Mouse (Mus musculus): ENCODE measurements around the gene Srrm2. TPM values are rescaled to one million over a fixed set of nuclear protein-coding genes. Genes with fewer than 3 reads are reported as not detected.
A peak's percentile ranks its signal among the peaks of the same experiment; 100 is the strongest.

The Srrm2 gene
- polyA plus RNA-seq, 1 experiment from 2014 or later: 314 TPM

DNA sequence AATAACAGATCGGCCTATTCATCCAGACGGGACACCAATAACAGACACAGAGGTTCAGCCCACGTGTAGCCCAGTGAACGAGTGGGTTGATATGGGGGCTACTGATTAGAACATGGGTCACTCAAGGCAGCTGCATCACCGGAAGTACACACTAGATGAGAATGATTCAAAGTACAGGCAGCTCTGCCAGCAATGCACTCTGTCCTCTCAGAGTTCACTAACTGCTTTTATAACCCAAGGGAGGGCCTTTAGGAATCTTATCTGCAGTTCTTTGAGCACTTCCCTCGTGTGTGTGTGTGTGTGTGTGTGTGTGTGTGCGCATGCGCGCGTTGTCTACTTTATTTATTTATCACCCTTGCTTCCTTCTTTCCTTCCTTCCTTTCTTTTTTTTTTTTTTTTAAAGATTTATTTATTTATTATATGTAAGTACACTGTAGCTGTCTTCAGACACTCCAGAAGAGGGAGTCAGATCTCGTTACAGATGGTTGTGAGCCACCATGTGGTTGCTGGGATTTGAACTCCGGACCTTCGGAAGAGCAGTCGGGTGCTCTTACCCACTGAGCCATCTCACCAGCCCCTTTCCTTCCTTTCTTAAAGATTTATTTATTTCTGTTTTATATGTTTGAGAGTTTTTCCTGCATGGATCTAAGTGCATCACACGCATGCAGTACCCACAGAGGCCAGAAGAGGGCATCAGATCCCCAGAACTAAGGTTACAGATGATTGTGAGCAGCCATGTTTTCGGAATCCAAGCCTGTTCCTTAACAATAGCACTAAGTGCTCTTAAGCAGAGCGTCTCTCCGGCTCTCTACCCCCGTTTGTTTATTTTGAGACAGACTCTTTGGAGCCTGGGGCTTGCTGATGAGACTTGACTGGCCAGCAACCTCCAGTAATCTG lies 60.8 kb downstream of the Srrm2 start:
- TF ChIP-seq CTCF (IDR thresholded peaks at IDR 0.05): peak; percentile 93
- ChIA-PET CTCF (interaction anchor here (0.6 to 2.6 kb wide), 5 partner anchors 22 to 125 kb away, joined by 3 to 9 read pairs (median 3); partner anchors contain the start of gene Elob), POLR2A (no interaction called here)
- in situ Hi-C loops (cut with MboI; ENCODE audit: low pct_unique_long_range_greater_than_20kb): no loop called here
- ATAC-seq: no peak
- no peak for DNase-seq (ENCODE audit: low read depth, low spot score)
- H3K27me3 ChIP-seq: no peaks in the 10 kb centered on the region

DNA sequence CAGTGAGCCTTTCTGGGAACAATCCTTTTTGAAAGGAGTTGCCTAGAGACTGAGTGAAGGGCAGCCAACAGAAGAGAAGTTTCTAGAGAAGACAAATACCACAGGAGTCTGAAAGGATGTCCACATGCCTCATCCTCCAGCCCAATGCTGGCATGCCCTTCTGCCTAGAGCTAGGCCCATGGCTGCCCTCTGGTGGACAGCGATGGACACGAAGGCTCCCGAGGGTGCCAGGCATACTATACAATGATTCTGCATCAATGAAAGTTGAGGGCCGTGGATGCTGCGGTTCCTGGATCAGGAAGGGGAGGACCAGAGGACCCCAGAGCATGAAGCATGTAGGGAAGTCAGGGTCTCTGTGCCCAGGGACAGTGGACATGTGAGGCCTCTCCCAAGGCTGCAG lies 63.0 kb downstream of the Srrm2 start:
- ChIA-PET CTCF (interaction anchor here (0.8 to 2.1 kb wide), 10 partner anchors 12 to 107 kb away, joined by 3 to 11 read pairs (median 5); partner anchors contain the start of genes Elob and Prss33), POLR2A (interaction anchor here (1.4 to 1.8 kb wide), 2 partner anchors 17 to 23 kb away, joined by 3 to 4 read pairs; partner anchors contain the start of gene Prss33)
- DNase-seq (ENCODE audit: low read depth, low spot score): no peak
- in situ Hi-C loops (cut with MboI; ENCODE audit: low pct_unique_long_range_greater_than_20kb): no loop called here
- no peak for ATAC-seq
- TF ChIP-seq CTCF (IDR thresholded peaks at IDR 0.05): peak; percentile 64
- H3K27me3 ChIP-seq: no peaks in the 10 kb centered on the region

DNA sequence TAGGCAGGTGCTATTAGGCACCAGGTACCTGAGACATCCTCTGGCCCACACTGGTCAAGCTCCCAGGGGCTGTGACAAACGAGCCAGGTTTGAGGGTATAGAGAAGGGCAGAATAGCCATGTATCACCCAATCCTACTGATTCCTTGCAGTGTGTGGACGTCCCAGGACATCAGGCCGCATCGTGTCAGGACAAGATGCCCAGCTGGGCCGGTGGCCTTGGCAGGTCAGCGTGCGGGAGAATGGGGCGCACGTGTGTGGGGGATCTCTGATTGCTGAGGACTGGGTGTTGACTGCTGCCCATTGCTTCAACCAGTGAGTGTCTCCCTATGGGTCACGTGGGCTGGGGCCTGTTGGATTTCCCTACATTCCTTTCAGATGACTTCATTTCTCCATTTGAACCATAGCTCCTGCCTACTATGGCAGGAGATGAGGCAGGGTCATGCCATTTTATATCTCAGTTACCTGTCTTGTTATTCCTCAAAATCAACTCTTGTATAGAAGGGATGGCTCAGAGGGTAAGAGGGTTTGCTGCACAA lies 64.0 kb downstream of the Srrm2 start:
- ChIA-PET POLR2A (interaction anchor here (1.8 kb wide), 1 partner anchor 18 kb away, joined by 4 read pairs; the partner anchor contains the start of gene Prss33), CTCF (interaction anchor here (0.9 to 2.1 kb wide), 8 partner anchors 10 to 108 kb away, joined by 3 to 11 read pairs (median 5); partner anchors contain the start of genes Elob, Prss33 and Prss41)
- ATAC-seq (no peak), DNase-seq (ENCODE audit: low read depth, low spot score) (no peak)
- H3K27me3 ChIP-seq: no peaks in the 10 kb centered on the region
- TF ChIP-seq CTCF (IDR thresholded peaks at IDR 0.05): no peak
- in situ Hi-C loops (cut with MboI; ENCODE audit: low pct_unique_long_range_greater_than_20kb): no loop called here

DNA sequence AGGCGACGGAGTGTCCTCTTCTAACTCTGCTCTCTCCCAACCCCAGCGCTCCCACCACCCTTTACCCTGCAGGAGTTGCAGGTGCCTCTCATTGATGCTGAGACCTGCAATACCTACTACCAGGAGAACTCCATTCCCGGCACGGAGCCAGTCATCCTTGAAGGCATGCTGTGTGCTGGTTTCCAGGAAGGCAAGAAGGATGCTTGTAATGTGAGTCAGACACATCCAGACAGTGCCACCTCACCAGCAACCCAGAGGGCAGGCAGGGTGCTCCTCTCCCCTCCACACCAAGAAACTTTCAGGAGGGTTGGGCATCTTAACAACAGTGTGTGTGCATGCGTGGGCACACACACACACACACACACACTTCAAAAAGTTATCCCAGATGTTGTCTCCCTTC lies 66.9 kb downstream of the Srrm2 start:
- in situ Hi-C loops (cut with MboI; ENCODE audit: low pct_unique_long_range_greater_than_20kb): no loop called here
- no peak for TF ChIP-seq CTCF (IDR thresholded peaks at IDR 0.05)
- H3K27me3 ChIP-seq: no peaks in the 10 kb centered on the region
- CTCF ChIA-PET: interaction anchor here (1.2 kb wide), 1 partner anchor 103 kb away, joined by 3 read pairs; no protein-coding TSS in a partner anchor
- POLR2A ChIA-PET: interaction anchor here (1.4 kb wide), 1 partner anchor 54 kb away, joined by 3 read pairs; no protein-coding TSS in a partner anchor
- ATAC-seq (peak; percentile 81), DNase-seq (ENCODE audit: low read depth, low spot score) (peak; percentile 73)

DNA sequence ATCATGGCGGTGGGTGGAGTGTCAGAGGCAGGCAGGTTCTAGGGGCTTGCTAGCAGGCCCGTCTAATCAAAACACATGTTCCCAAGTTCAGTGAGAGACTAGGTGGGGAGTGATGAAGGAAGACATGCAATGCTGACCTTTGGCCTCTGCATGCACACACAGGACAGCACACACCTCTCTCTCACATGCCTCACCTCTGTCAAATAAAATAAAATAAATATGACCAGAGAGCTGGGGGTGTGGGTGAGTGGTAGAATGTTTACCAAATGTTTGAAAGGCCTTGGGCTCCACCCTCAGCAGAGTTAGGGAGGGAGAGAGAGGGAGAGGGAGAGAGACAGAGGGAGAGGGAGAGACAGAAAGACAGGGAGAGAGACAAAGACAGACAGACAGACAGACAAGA lies 67.6 kb downstream of the Srrm2 start:
- no peaks in the 10 kb centered on the region for H3K27me3 ChIP-seq
- in situ Hi-C loops (cut with MboI; ENCODE audit: low pct_unique_long_range_greater_than_20kb): no loop called here
- ChIA-PET POLR2A (no interaction called here), CTCF (no interaction called here)
- no peak for TF ChIP-seq CTCF (IDR thresholded peaks at IDR 0.05)
- DNase-seq (ENCODE audit: low read depth, low spot score): no peak
- no peak for ATAC-seq

DNA sequence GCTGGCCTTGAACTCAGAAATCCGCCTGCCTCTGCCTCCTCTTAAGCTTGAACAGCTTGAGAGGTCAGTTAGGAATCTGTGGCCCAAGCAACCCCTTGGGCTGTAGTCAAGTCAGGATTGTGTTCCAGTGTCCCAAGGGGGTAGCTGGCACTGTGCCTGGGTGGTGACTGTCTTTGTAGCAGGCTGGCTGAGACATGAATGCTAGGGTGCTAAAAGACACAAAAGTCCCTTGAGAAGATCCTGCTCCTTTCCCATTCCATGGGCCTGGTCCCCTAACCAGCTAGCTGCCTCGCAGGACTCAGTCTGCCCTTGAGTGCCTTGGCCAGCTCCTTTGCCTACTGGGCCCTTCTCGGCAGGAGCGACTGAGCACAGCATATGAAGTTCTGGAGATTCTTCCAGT lies 72.6 kb downstream of the Srrm2 start:
- in situ Hi-C loops (cut with MboI; ENCODE audit: low pct_unique_long_range_greater_than_20kb): no loop called here
- CTCF ChIA-PET: no interaction called here
- H3K27me3 ChIP-seq: no peaks in the 10 kb centered on the region
- TF ChIP-seq CTCF (IDR thresholded peaks at IDR 0.05): no peak
- DNase-seq (ENCODE audit: low read depth, low spot score) (no peak), ATAC-seq (no peak)
- POLR2A ChIA-PET: no interaction called here

DNA sequence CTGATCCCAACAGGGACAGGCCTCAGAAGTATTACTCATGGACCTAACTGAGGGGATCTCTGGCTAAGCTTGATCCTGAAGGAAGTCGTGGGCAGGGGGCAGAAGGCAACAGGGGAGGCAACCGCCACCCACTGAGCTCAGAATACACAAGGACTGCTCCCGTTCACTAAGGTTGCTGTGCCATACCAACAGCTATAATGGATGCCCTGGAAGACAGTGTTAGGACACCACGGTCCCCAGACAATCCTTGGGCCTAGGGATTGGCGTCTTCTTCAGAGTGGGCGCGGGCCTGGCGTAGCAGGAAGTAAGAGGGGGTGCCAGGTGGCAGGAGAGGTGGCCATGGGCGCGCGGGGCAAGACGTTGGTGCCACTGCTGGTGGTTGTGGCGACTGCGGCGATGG lies 77.4 kb downstream of the Srrm2 start, which contains the start of gene Prss21:
Gene Prss21 (plus strand): TSS at position 301 of the 400 bp plus-strand sequence.
- in situ Hi-C loops (cut with MboI; ENCODE audit: low pct_unique_long_range_greater_than_20kb): no loop called here

DNA sequence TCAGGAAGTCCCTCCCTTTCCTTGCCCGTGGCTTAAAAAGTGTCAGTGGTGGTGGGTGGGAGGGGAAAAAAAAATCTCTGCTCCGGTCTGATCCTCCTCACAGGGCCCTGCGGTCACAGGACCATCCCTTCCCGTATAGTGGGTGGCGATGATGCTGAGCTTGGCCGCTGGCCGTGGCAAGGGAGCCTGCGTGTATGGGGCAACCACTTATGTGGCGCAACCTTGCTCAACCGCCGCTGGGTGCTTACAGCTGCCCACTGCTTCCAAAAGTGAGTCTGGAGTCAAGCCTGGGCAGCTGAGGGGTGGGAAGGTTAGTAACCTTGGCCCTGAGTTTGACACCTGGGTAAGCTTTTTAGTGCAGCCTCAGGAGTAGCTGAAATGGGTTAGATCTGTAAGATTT lies 78.2 kb downstream of the Srrm2 start:
- DNase-seq (ENCODE audit: low read depth, low spot score): no peak
- CTCF ChIA-PET: no interaction called here
- POLR2A ChIA-PET: no interaction called here
- ATAC-seq: no peak
- H3K27me3 ChIP-seq: no peaks in the 10 kb centered on the region
- TF ChIP-seq CTCF (IDR thresholded peaks at IDR 0.05): no peak
- in situ Hi-C loops (cut with MboI; ENCODE audit: low pct_unique_long_range_greater_than_20kb): no loop called here

More for the DNA sequence above, 77.4 kb downstream of the Srrm2 start, which contains the start of gene Prss21:
- ChIA-PET CTCF (no interaction called here), POLR2A (no interaction called here)
- no peak for ATAC-seq
- TF ChIP-seq CTCF (IDR thresholded peaks at IDR 0.05): no peak
- no peak for DNase-seq (ENCODE audit: low read depth, low spot score)
- no peaks in the 10 kb centered on the region for H3K27me3 ChIP-seq

Other genes starting within 250 kb of the Srrm2 start
- gene Zfp213, start 226.3 kb upstream of the Srrm2 start, polyA plus RNA-seq (2021): 8.6 TPM
- 6.8 TPM for gene Zfp13, start 191.0 kb upstream of the Srrm2 start, polyA plus RNA-seq (2021)
- not detected for gene Zscan10, start 189.7 kb upstream of the Srrm2 start, polyA plus RNA-seq (2021)
- gene Mmp25, start 145.3 kb upstream of the Srrm2 start, polyA plus RNA-seq (2021): not detected
- 0.22 TPM for gene Bicdl2, start 130.0 kb upstream of the Srrm2 start, polyA plus RNA-seq (2021)
- 261 TPM for gene Hcfc1r1, start 116.9 kb upstream of the Srrm2 start, polyA plus RNA-seq (2021)
- gene Thoc6, start 116.7 kb upstream of the Srrm2 start, polyA plus RNA-seq (2021): 32.9 TPM
- gene Tnfrsf12a, start 113.1 kb upstream of the Srrm2 start, polyA plus RNA-seq (2021): 421 TPM
- not detected for gene Cldn6, start 111.3 kb upstream of the Srrm2 start, polyA plus RNA-seq (2021)
- gene Cldn9, start 106.5 kb upstream of the Srrm2 start, polyA plus RNA-seq (2021): 0.05 TPM
- gene 1520401A03Rik, start 67.7 kb upstream of the Srrm2 start, polyA plus RNA-seq (2021): not detected
- 13.3 TPM for gene Pkmyt1, start 64.2 kb upstream of the Srrm2 start, polyA plus RNA-seq (2021)
- gene Paqr4, start 49.7 kb upstream of the Srrm2 start, polyA plus RNA-seq (2021): 7.3 TPM
- not detected for gene Kremen2, start 44.7 kb upstream of the Srrm2 start, polyA plus RNA-seq (2021)
- 96.0 TPM for gene Flywch1, start 18.9 kb upstream of the Srrm2 start, polyA plus RNA-seq (2021)
- 7.9 TPM for gene Flywch2, start 4.5 kb upstream of the Srrm2 start, polyA plus RNA-seq (2021)
- 610 TPM for gene Elob, start 38.6 kb downstream of the Srrm2 start, polyA plus RNA-seq (2021)
- gene Prss33, start 45.5 kb downstream of the Srrm2 start, polyA plus RNA-seq (2021): not detected
- gene Prss32, start 53.3 kb downstream of the Srrm2 start, polyA plus RNA-seq (2021): 0.45 TPM
- gene Prss41, start 53.6 kb downstream of the Srrm2 start, polyA plus RNA-seq (2021): 0.35 TPM
- gene Prss21, start 77.5 kb downstream of the Srrm2 start, polyA plus RNA-seq (2021): not detected
- not detected for gene Dcpp1, start 90.3 kb downstream of the Srrm2 start, polyA plus RNA-seq (2021)
- not detected for gene Dcpp2, start 90.3 kb downstream of the Srrm2 start, polyA plus RNA-seq (2021)
- not detected for gene Dcpp3, start 126.9 kb downstream of the Srrm2 start, polyA plus RNA-seq (2021)
- gene Sbp, start 151.1 kb downstream of the Srrm2 start, polyA plus RNA-seq (2021): not detected
- not detected for gene Sbpl, start 164.7 kb downstream of the Srrm2 start, polyA plus RNA-seq (2021)
- gene Prss30, start 190.0 kb downstream of the Srrm2 start, polyA plus RNA-seq (2021): 0.05 TPM
- 0.28 TPM for gene Prss22, start 207.6 kb downstream of the Srrm2 start, polyA plus RNA-seq (2021)
- gene Prss27, start 247.6 kb downstream of the Srrm2 start, polyA plus RNA-seq (2021): 0.28 TPM

All from Patski (cell line).